Comparison of ENCODE assay signal across 9 mouse cellular contexts in the genomic region with DNA sequence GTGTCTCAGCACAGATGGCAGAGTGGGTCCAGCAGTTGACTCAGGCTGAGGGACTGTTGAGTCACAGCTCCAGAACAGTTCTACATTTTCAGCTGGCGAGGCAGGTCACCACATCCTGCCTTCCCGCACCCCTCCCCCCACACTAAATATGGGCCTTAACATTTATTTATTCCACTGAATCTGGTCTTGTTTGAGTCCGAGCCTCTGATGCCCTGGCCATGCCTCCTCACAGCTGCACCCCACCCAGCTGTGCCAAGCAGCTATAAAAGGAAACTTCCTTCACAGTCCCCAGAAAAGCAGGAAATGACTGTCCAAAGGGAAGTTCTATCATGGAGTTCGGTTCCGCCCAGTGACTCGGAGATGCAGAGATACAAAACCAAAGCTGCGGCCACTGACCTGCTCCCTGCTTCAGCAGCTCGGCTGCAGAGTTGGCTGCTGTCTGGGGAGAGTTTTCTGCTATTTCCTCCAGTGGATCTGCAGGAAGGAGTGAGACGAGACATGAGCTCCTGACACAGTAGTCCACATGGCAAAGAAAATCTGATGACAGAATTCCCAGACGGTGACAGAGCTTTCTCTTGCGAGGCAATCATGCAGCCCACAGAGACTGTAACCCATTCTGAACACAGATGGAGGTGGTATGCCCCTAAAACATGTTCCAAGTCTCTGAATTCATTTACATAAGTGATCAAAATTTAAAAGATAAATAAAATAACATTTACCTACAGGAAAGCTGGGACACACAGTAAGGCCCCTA.
DNase-seq lines count a peak whose midpoint lies in the region; ATAC-seq and TF ChIP-seq lines count a peak whose summit lies in the region.
"Had no signal": no experiment of that assay in that cellular context is flagged by ENCODE, and none has a peak within 500 bp of the region (broad histone marks: within the 10 kb centered on the region; RNA-seq: fewer than 3 reads in every experiment).

No protein-coding gene starts in this region.

- no peaks in the 10 kb centered on the region for H3K9me3 ChIP-seq in midbrain, embryonic 14.5 days (ENCODE audit: control insufficient read depth, low read length)
- no peaks in the 10 kb centered on the region for H3K9me3 ChIP-seq in hindbrain, embryonic 13.5 days

- peak; percentile 69 to 78 for DNase-seq in lung, adult 18-20 months
- DNase-seq in lung, adult 2 months: no peak
- DNase-seq in kidney, adult 11 months: peak; percentile 59
- DNase-seq in midbrain, embryonic 14.5 days: no peak

- no peak overlapping the region for H3K9ac ChIP-seq in midbrain, embryonic 14.5 days (replicated peaks; ENCODE audit: low read length)
- H3K9ac ChIP-seq in hindbrain, embryonic 13.5 days: no peak overlapping the region
- H3K9ac ChIP-seq: liver, embryonic 14.5 days had no signal

- no peak overlapping the region for H3K4me3 ChIP-seq in lung, adult 2 months (replicated peaks; ENCODE audit: extremely low read depth, low read depth, low read length)
- no peak overlapping the region for H3K4me3 ChIP-seq in embryonic fibroblast, embryonic 13.5 days (ENCODE audit: insufficient read depth, low read length)
- no peak overlapping the region for H3K4me3 ChIP-seq in midbrain, embryonic 14.5 days (replicated peaks; ENCODE audit: low read depth, low read length)
- H3K4me3 ChIP-seq in hindbrain, embryonic 13.5 days: no peak overlapping the region

- H3K36me3 ChIP-seq in midbrain, embryonic 14.5 days (ENCODE audit: control insufficient read depth, insufficient read depth, low read length): no peaks in the 10 kb centered on the region
- H3K36me3 ChIP-seq in hindbrain, embryonic 13.5 days: no peaks in the 10 kb centered on the region

- H3K4me1 ChIP-seq in lung, adult 2 months (ENCODE audit: control insufficient read depth, insufficient read depth, low read length): peaks cover 7% of the 10 kb centered on the region
- H3K4me1 ChIP-seq in embryonic fibroblast, embryonic 13.5 days (ENCODE audit: control insufficient read depth, insufficient read depth, low read length): peaks cover 14% of the 10 kb centered on the region
- H3K4me1 ChIP-seq in midbrain, embryonic 14.5 days (ENCODE audit: control insufficient read depth, insufficient read depth, low read length): no peaks in the 10 kb centered on the region
- peaks cover 8% of the 10 kb centered on the region for H3K4me1 ChIP-seq in hindbrain, embryonic 13.5 days (replicated peaks)

- WGBS in lung, adult 2 months: 31% methylated on average over 11 of the region's 11 CpGs
- 87% methylated on average over 11 of the region's 11 CpGs for WGBS in midbrain, embryonic 14.5 days
- 85% methylated on average over 11 of the region's 11 CpGs for WGBS in hindbrain, embryonic 13.5 days

- no peak for TF ChIP-seq CTCF in lung, adult 2 months (IDR thresholded peaks at IDR 0.05; ENCODE audit: insufficient read depth, low read length)
- TF ChIP-seq CTCF in embryonic fibroblast, embryonic 13.5 days (IDR thresholded peaks at IDR 0.05; ENCODE audit: borderline replicate concordance, insufficient read depth, low read length): no peak

- no peak for TF ChIP-seq POLR2A in lung, adult 2 months (IDR thresholded peaks at IDR 0.05; ENCODE audit: borderline replicate concordance, extremely low read depth, low read depth, low read length)
- TF ChIP-seq POLR2A in embryonic fibroblast, embryonic 13.5 days (IDR thresholded peaks at IDR 0.05; ENCODE audit: low read depth, low read length): no peak

- peak overlapping the region; percentile 93 for H3K27ac ChIP-seq in embryonic fibroblast, embryonic 13.5 days (ENCODE audit: insufficient read depth, low read length)
- no peak overlapping the region for H3K27ac ChIP-seq in midbrain, embryonic 14.5 days (replicated peaks; ENCODE audit: low read depth, low read length)
- H3K27ac ChIP-seq in hindbrain, embryonic 13.5 days: no peak overlapping the region
- H3K27ac ChIP-seq: liver, embryonic 14.5 days had no signal

- no peak overlapping the region for H3K4me2 ChIP-seq in midbrain, embryonic 14.5 days (ENCODE audit: low read length)
- H3K4me2 ChIP-seq in hindbrain, embryonic 13.5 days: no peak overlapping the region

- ATAC-seq in megakaryocyte progenitor cell, adult 5-6 weeks (replicated peaks; ENCODE audit: poor library complexity): peak; percentile 69
- ATAC-seq in activated CD4-positive, CD25-positive, alpha-beta regulatory T cell, adult 4 months: no peak
- no peak for ATAC-seq in midbrain, embryonic 14.5 days (ENCODE audit: low FRiP score, low TSS enrichment)
- no peak for ATAC-seq in hindbrain, embryonic 13.5 days (ENCODE audit: low FRiP score)

- H3K27me3 ChIP-seq in midbrain, embryonic 14.5 days (ENCODE audit: control insufficient read depth, insufficient read depth, low read length): no peaks in the 10 kb centered on the region
- H3K27me3 ChIP-seq in hindbrain, embryonic 13.5 days: no peaks in the 10 kb centered on the region

Comparison
In these comparisons a context has a peak if more than half of its experiments do, and no peak if none do; other contexts are left out.
1. DNase-seq: peak in lung, adult 18-20 months (2 of 2) and kidney, adult 11 months (single experiment); none in lung, adult 2 months (single experiment) and midbrain, embryonic 14.5 days (single experiment).